Mouse (Mus musculus): ENCODE results near the gene Plod3.

DNA sequence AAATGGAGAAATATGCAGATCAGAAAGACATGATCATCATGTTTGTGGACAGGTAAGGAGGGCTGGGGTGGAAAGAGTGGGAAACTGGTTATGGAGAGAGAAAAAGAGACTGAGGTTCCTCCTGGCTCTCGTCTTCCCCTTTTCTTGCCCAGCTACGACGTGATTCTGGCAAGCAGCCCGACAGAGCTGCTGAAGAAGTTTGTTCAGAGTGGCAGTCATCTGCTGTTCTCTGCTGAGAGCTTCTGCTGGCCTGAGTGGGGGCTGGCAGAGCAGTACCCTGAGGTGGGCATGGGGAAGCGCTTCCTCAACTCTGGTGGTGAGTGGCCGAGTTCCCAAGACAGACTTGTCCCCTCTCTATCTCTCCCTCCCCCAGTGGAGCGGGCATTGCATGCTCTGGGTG is 1.6 kb downstream of the Plod3 start:
- no peak for TF ChIP-seq CTCF (conservative IDR thresholded peaks at IDR 0.05; ENCODE audit: low read length)
- TF ChIP-seq POU5F1 (IDR thresholded peaks at IDR 0.05; ENCODE audit: borderline replicate concordance, low read length), result no peak
- no peak for TF ChIP-seq NANOG (IDR thresholded peaks at IDR 0.05; ENCODE audit: borderline replicate concordance, low read length)

All from E14TG2a.4 (cell line).